In genomic region chr7:89913432-89914158, GRCm38 (mm10) we compare ENCODE assay signal across 24 mouse cellular contexts. TPM values are rescaled to one million over a fixed set of nuclear protein-coding genes. Genes with fewer than 3 reads are reported as not detected.
DNase-seq lines count a peak whose midpoint lies in the region; ATAC-seq and TF ChIP-seq lines count a peak whose summit lies in the region.
"Had no signal": no experiment of that assay in that cellular context is flagged by ENCODE, and none has a peak within 500 bp of the region (broad histone marks: within the 10 kb centered on the region; RNA-seq: fewer than 3 reads in every experiment).

No protein-coding gene starts in this region.

- TF ChIP-seq CTCF in midbrain, postnatal 0 days (IDR thresholded peaks at IDR 0.05) = no peak
- no peak for TF ChIP-seq CTCF in forebrain, postnatal 0 days (IDR thresholded peaks at IDR 0.05; ENCODE audit: low read depth)
- TF ChIP-seq CTCF in stomach, postnatal 0 days (IDR thresholded peaks at IDR 0.05; ENCODE audit: low read depth) = no peak

- ATAC-seq in hindbrain, embryonic 15.5 days (ENCODE audit: low FRiP score, low read depth) = peak; percentile 38; the same call in 1 of the 2 replicates
- ATAC-seq in hindbrain, embryonic 12.5 days (ENCODE audit: low FRiP score) = no peak
- ATAC-seq in midbrain, embryonic 15.5 days (replicated peaks) = 0 out of 2 replicates have a peak, but pooled peaks have one; percentile 17
- no peak for ATAC-seq in midbrain, postnatal 0 days (ENCODE audit: low FRiP score)
- ATAC-seq in forebrain, postnatal 0 days = peak; percentile 61; the same call in 1 of the 2 replicates
- peak; percentile 61; the same call in 1 of the 2 replicates for ATAC-seq in stomach, postnatal 0 days (ENCODE audit: low FRiP score, low TSS enrichment)

- H3K27ac ChIP-seq in hindbrain, embryonic 15.5 days (replicated peaks) = no peak overlapping the region
- H3K27ac ChIP-seq in hindbrain, embryonic 12.5 days = no peak overlapping the region
- H3K27ac ChIP-seq in midbrain, embryonic 15.5 days = no peak overlapping the region
- no peak overlapping the region for H3K27ac ChIP-seq in midbrain, postnatal 0 days (ENCODE audit: low read depth, low read length)
- H3K27ac ChIP-seq in forebrain, postnatal 0 days (ENCODE audit: low read depth, low read length) = no peak overlapping the region
- no peak overlapping the region for H3K27ac ChIP-seq in stomach, postnatal 0 days (replicated peaks)
- H3K27ac ChIP-seq: embryonic facial prominence, embryonic 10.5 days; hindbrain, embryonic 13.5 days; left cerebral cortex, adult 2 months had no signal

- H3K9me3 ChIP-seq in hindbrain, embryonic 15.5 days = no peaks in the 10 kb centered on the region
- no peaks in the 10 kb centered on the region for H3K9me3 ChIP-seq in hindbrain, embryonic 12.5 days (replicated peaks)
- H3K9me3 ChIP-seq in midbrain, embryonic 15.5 days = no peaks in the 10 kb centered on the region
- no peaks in the 10 kb centered on the region for H3K9me3 ChIP-seq in midbrain, postnatal 0 days (ENCODE audit: low read length)
- no peaks in the 10 kb centered on the region for H3K9me3 ChIP-seq in forebrain, postnatal 0 days (ENCODE audit: low read length)
- no peaks in the 10 kb centered on the region for H3K9me3 ChIP-seq in stomach, postnatal 0 days (ENCODE audit: control insufficient read depth, low read length)
- H3K9me3 ChIP-seq: embryonic facial prominence, embryonic 10.5 days; hindbrain, embryonic 13.5 days had no signal

- H3K4me3 ChIP-seq in hindbrain, embryonic 15.5 days = no peak overlapping the region
- H3K4me3 ChIP-seq in hindbrain, embryonic 12.5 days = no peak overlapping the region
- no peak overlapping the region for H3K4me3 ChIP-seq in midbrain, embryonic 15.5 days
- H3K4me3 ChIP-seq in midbrain, postnatal 0 days (ENCODE audit: low read depth, low read length) = no peak overlapping the region
- H3K4me3 ChIP-seq in forebrain, postnatal 0 days (ENCODE audit: low read depth, low read length) = no peak overlapping the region
- no peak overlapping the region for H3K4me3 ChIP-seq in stomach, postnatal 0 days (ENCODE audit: low read depth, low read length)
- H3K4me3 ChIP-seq: embryonic facial prominence, embryonic 10.5 days; hindbrain, embryonic 13.5 days; left cerebral cortex, adult 2 months had no signal

- 84% methylated on average over 3 of the region's 3 CpGs for WGBS in hindbrain, embryonic 15.5 days
- WGBS in hindbrain, embryonic 12.5 days = 91% methylated on average over 3 of the region's 3 CpGs
- 96% methylated on average over 3 of the region's 3 CpGs for WGBS in midbrain, embryonic 15.5 days
- WGBS in midbrain, postnatal 0 days = 92% methylated on average over 3 of the region's 3 CpGs
- 68% methylated on average over 3 of the region's 3 CpGs for WGBS in forebrain, postnatal 0 days
- WGBS in stomach, postnatal 0 days = 76% methylated on average over 3 of the region's 3 CpGs

- TF ChIP-seq EP300 in stomach, postnatal 0 days (optimal IDR thresholded peaks at IDR 0.05) = no peak

- no peak overlapping the region for H3K9ac ChIP-seq in hindbrain, embryonic 15.5 days
- no peak overlapping the region for H3K9ac ChIP-seq in hindbrain, embryonic 12.5 days
- no peak overlapping the region for H3K9ac ChIP-seq in midbrain, embryonic 15.5 days
- H3K9ac ChIP-seq in midbrain, postnatal 0 days (replicated peaks; ENCODE audit: low read length, poor library complexity, severe bottlenecking) = no peak overlapping the region
- no peak overlapping the region for H3K9ac ChIP-seq in forebrain, postnatal 0 days
- H3K9ac ChIP-seq in stomach, postnatal 0 days (ENCODE audit: low read length) = no peak overlapping the region
- H3K9ac ChIP-seq: hindbrain, embryonic 13.5 days had no signal

- H3K27me3 ChIP-seq in hindbrain, embryonic 15.5 days = no peaks in the 10 kb centered on the region
- H3K27me3 ChIP-seq in hindbrain, embryonic 12.5 days = no peaks in the 10 kb centered on the region
- H3K27me3 ChIP-seq in midbrain, embryonic 15.5 days (replicated peaks) = no peaks in the 10 kb centered on the region
- H3K27me3 ChIP-seq in midbrain, postnatal 0 days (ENCODE audit: insufficient read depth, low read length) = no peaks in the 10 kb centered on the region
- no peaks in the 10 kb centered on the region for H3K27me3 ChIP-seq in forebrain, postnatal 0 days (ENCODE audit: insufficient read depth, low read length)
- H3K27me3 ChIP-seq in stomach, postnatal 0 days (ENCODE audit: control insufficient read depth, insufficient read depth, low read length) = no peaks in the 10 kb centered on the region
- H3K27me3 ChIP-seq: hindbrain, embryonic 13.5 days had no signal

- no peaks in the 10 kb centered on the region for H3K4me1 ChIP-seq in hindbrain, embryonic 15.5 days (replicated peaks)
- no peaks in the 10 kb centered on the region for H3K4me1 ChIP-seq in hindbrain, embryonic 12.5 days
- H3K4me1 ChIP-seq in midbrain, embryonic 15.5 days = no peaks in the 10 kb centered on the region
- no peaks in the 10 kb centered on the region for H3K4me1 ChIP-seq in midbrain, postnatal 0 days (ENCODE audit: insufficient read depth, low read length)
- no peaks in the 10 kb centered on the region for H3K4me1 ChIP-seq in forebrain, postnatal 0 days (ENCODE audit: insufficient read depth)
- no peaks in the 10 kb centered on the region for H3K4me1 ChIP-seq in stomach, postnatal 0 days (replicated peaks; ENCODE audit: control insufficient read depth, insufficient read depth)
- H3K4me1 ChIP-seq: hindbrain, embryonic 13.5 days had no signal

- no peak for DNase-seq in midbrain, postnatal 0 days (ENCODE audit: low spot score)
- DNase-seq in forebrain, postnatal 0 days = peak; percentile 31
- DNase-seq in stomach, postnatal 0 days (ENCODE audit: low spot score) = no peak
- no peak for DNase-seq in heart, postnatal 4 days
- DNase-seq: adrenal gland, adult 8-10 months; cerebellum, adult 11-12 months; cerebellum, postnatal 36 days; kidney, adult 2 months; kidney, postnatal 14 days; lung, adult 18-20 months; lung, postnatal 4 days; midbrain, embryonic 14.5 days; right cerebral cortex, adult 18-20 months; thymus, postnatal 36 days had no signal

- no peak overlapping the region for H3K4me2 ChIP-seq in hindbrain, embryonic 15.5 days
- H3K4me2 ChIP-seq in hindbrain, embryonic 12.5 days (replicated peaks) = no peak overlapping the region
- H3K4me2 ChIP-seq in midbrain, embryonic 15.5 days = no peak overlapping the region
- H3K4me2 ChIP-seq in midbrain, postnatal 0 days (ENCODE audit: low read depth, low read length, poor library complexity, severe bottlenecking) = no peak overlapping the region
- no peak overlapping the region for H3K4me2 ChIP-seq in forebrain, postnatal 0 days (ENCODE audit: low read depth)
- no peak overlapping the region for H3K4me2 ChIP-seq in stomach, postnatal 0 days (replicated peaks; ENCODE audit: low read depth)
- H3K4me2 ChIP-seq: hindbrain, embryonic 13.5 days had no signal

- peaks cover 19% of the 10 kb centered on the region for H3K36me3 ChIP-seq in hindbrain, embryonic 15.5 days
- peaks cover 8% of the 10 kb centered on the region; the same call in 1 of the 2 replicates for H3K36me3 ChIP-seq in hindbrain, embryonic 12.5 days
- 0 out of 2 replicates have a peak, but pooled peaks cover 5% of the 10 kb centered on the region for H3K36me3 ChIP-seq in midbrain, embryonic 15.5 days (replicated peaks)
- peaks cover 7% of the 10 kb centered on the region; the same call in 1 of the 2 replicates for H3K36me3 ChIP-seq in midbrain, postnatal 0 days (ENCODE audit: insufficient read depth, low read length)
- peaks cover 4% of the 10 kb centered on the region; the same call in 1 of the 2 replicates for H3K36me3 ChIP-seq in forebrain, postnatal 0 days (ENCODE audit: insufficient read depth)
- H3K36me3 ChIP-seq in stomach, postnatal 0 days (ENCODE audit: control insufficient read depth, insufficient read depth, low read length) = no peaks in the 10 kb centered on the region

RNA-seq across cellular contexts. Expression of gene Ccdc81, which starts 10.2 kb away (rescaled TPM):
- 1.1 TPM in 2 replicates for polyA plus RNA-seq in hindbrain, embryonic 15.5 days (2015; fragmentation: Nextera tagmentation; extraction: Ambion mirVana)
- 0.61 and 0.68 TPM in 2 replicates for polyA plus RNA-seq in hindbrain, embryonic 12.5 days (2016; fragmentation: Nextera tagmentation; extraction: Ambion mirVana)
- polyA plus RNA-seq in midbrain, embryonic 15.5 days (2015; fragmentation: Nextera tagmentation; extraction: Ambion mirVana) = 1.1 TPM in 2 replicates
- 1.3 and 1.4 TPM in 2 replicates for total RNA-seq in midbrain, postnatal 0 days (2014; rRNA removed)
- polyA plus RNA-seq in midbrain, postnatal 0 days (2015; fragmentation: Nextera tagmentation; extraction: Ambion mirVana) = 0.91 and 1.3 TPM in 2 replicates
- 0.77 and 1.5 TPM in 2 replicates for total RNA-seq in forebrain, postnatal 0 days (2014; rRNA removed)
- 0.62 and 1.2 TPM in 2 replicates for polyA plus RNA-seq in forebrain, postnatal 0 days (2015; fragmentation: Nextera tagmentation; extraction: Ambion mirVana)
- polyA plus RNA-seq in stomach, postnatal 0 days (2015; fragmentation: Nextera tagmentation; extraction: Ambion mirVana) = 0.04 and 0.05 TPM in 2 replicates
- total RNA-seq in heart, postnatal 4 days (2021) = not detected
- total RNA-seq: heart, adult 8-10 months; MEL had no signal
- polyA plus RNA-seq: kidney, adult 2 months; limb, embryonic 11.5 days; neural tube, embryonic 11.5 days had no signal

RNA-seq across cellular contexts. Expression of gene Hikeshi, which starts 27.4 kb away (rescaled TPM):
- polyA plus RNA-seq in hindbrain, embryonic 15.5 days (2015; fragmentation: Nextera tagmentation; extraction: Ambion mirVana) = 121 and 134 TPM in 2 replicates
- polyA plus RNA-seq in hindbrain, embryonic 12.5 days (2016; fragmentation: Nextera tagmentation; extraction: Ambion mirVana) = 131 and 142 TPM in 2 replicates
- polyA plus RNA-seq in midbrain, embryonic 15.5 days (2015; fragmentation: Nextera tagmentation; extraction: Ambion mirVana) = 111 and 117 TPM in 2 replicates
- 55.6 and 57.3 TPM in 2 replicates for total RNA-seq in midbrain, postnatal 0 days (2014; rRNA removed)
- 123 and 128 TPM in 2 replicates for polyA plus RNA-seq in midbrain, postnatal 0 days (2015; fragmentation: Nextera tagmentation; extraction: Ambion mirVana)
- 80.0 and 89.2 TPM in 2 replicates for total RNA-seq in forebrain, postnatal 0 days (2014; rRNA removed)
- 163 and 173 TPM in 2 replicates for polyA plus RNA-seq in forebrain, postnatal 0 days (2015; fragmentation: Nextera tagmentation; extraction: Ambion mirVana)
- polyA plus RNA-seq in stomach, postnatal 0 days (2015; fragmentation: Nextera tagmentation; extraction: Ambion mirVana) = 69.2 and 72.8 TPM in 2 replicates
- total RNA-seq in heart, postnatal 4 days (2021) = 10 to 100 TPM; 68.1 to 73.4 TPM

Comparison
In these comparisons a context has a peak if more than half of its experiments do, and no peak if none do; other contexts are left out.
1. ATAC-seq: peak in hindbrain, embryonic 15.5 days (single experiment), midbrain, embryonic 15.5 days (single experiment), forebrain, postnatal 0 days (single experiment) and stomach, postnatal 0 days (single experiment); none in hindbrain, embryonic 12.5 days (single experiment) and midbrain, postnatal 0 days (single experiment).